Mouse (Mus musculus) embryonic fibroblast, embryonic 13.5 days (primary cell): ENCODE results near the gene Zfp574.

Experiments used
- CTCF ChIP-seq: IDR thresholded peaks from 2 replicates; pipeline ENCODE4 v1.5.1; 2011; ENCODE audit warnings: mild to moderate bottlenecking, control low read depth, low read length, moderate library complexity, borderline replicate concordance; ENCODE audit not compliant: insufficient read depth
- POLR2A ChIP-seq: IDR thresholded peaks from 2 replicates; pipeline ENCODE4 v1.6.1; 2011; ENCODE audit warnings: low read depth, mild to moderate bottlenecking, control low read depth, low read length, moderate library complexity

DNA sequence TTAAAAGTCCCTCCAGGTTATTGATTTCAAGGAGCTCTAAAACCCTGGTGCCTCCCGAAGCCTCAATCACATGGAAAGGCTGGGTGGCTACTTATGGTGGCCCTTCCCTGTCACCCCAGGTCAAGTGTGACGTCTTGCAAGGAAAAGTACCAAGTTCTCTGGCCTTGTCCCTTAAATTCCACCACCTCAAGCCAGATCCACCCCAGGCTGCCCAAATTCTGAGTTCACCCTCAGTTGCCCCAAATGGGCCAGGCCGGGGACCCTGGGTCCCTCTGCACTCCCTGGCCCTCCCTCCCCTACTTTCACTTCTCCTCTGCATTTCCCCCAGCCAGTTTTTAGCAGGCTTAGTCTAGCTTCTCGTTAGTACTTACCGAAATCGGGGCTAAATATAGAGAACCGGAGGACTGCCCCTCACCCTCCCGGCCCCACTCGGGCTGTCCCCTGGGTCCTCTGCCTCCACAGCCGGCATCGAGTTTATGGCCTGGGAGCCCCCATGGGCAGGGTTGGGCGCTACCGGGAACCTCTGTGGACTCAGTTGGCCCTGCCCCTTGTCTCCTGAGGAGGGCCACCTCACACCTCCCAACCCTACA, 57.1 kb downstream of the Zfp574 start:
- TF ChIP-seq POLR2A (no peak), CTCF (no peak)
